Mouse (Mus musculus) myocyte (in vitro differentiated cells): ENCODE measurements around the gene Dnah9. TPM values are rescaled to one million over a fixed set of nuclear protein-coding genes. Genes with fewer than 3 reads are reported as not detected.

ENCODE experiments used
- H3K27me3 ChIP-seq: one replicate; pipeline ENCODE4 v1.6.1; 2011; ENCODE audit not compliant: control insufficient read depth, insufficient read depth, insufficient read length
- H3K36me3 ChIP-seq: one replicate; pipeline ENCODE4 v1.6.1; 2011; ENCODE audit not compliant: control insufficient read depth, insufficient read depth
- H3K4me2 ChIP-seq: one replicate; pipeline ENCODE4 v1.6.1; 2011; ENCODE audit warnings: low read depth, control low read depth
- H3K4me3 ChIP-seq: one replicate; pipeline ENCODE4 v1.5.1; 2011; ENCODE audit warnings: mild to moderate bottlenecking, control low read depth, moderate library complexity
- H3K79me2 ChIP-seq: one replicate; pipeline ENCODE4 v1.6.1; 2011; ENCODE audit not compliant: control insufficient read depth, insufficient read depth
- H3ac ChIP-seq: one replicate; pipeline ENCODE4 v1.6.1; 2011; ENCODE audit not compliant: control insufficient read depth, insufficient read length
- CEBPB ChIP-seq: IDR thresholded peaks from 2 replicates; pipeline ENCODE4 v1.6.1; 2011; ENCODE audit warnings: mild to moderate bottlenecking, moderate library complexity; ENCODE audit not compliant: poor library complexity, insufficient read depth, severe bottlenecking
- E2F4 ChIP-seq: IDR thresholded peaks from one replicate; pipeline ENCODE4 v1.6.1; 2011; ENCODE audit warnings: mild to moderate bottlenecking, control low read depth, moderate library complexity; ENCODE audit not compliant: insufficient read depth
- MAX ChIP-seq: IDR thresholded peaks from one replicate; pipeline ENCODE4 v1.6.1; 2011; ENCODE audit warnings: low read depth, mild to moderate bottlenecking, control low read depth
- MYOD1 ChIP-seq, 3 experiments: IDR thresholded peaks; one replicate each; pipeline ENCODE4 v1.6.1; 2011; ENCODE audit warnings: control low read depth in 2 of 3, low read depth in 2 of 3, mild to moderate bottlenecking in 2 of 3, moderate library complexity in 1 of 3; ENCODE audit not compliant: insufficient read length in 2 of 3, control insufficient read depth in 1 of 3
- MYOG ChIP-seq, 3 experiments: IDR thresholded peaks; one replicate each; pipeline ENCODE4 v1.6.1; 2011; ENCODE audit warnings: control low read depth in 2 of 3, low read depth in 2 of 3, mild to moderate bottlenecking in 2 of 3; ENCODE audit not compliant: insufficient read length in 2 of 3, control insufficient read depth in 1 of 3, insufficient read depth in 1 of 3
- POLR2A ChIP-seq: IDR thresholded peaks from one replicate; pipeline ENCODE4 v1.6.1; 2011; ENCODE audit warnings: low read depth, mild to moderate bottlenecking, control low read depth, moderate library complexity; ENCODE audit not compliant: insufficient read length
- POLR2AphosphoS2 ChIP-seq: IDR thresholded peaks from one replicate; pipeline ENCODE4 v1.6.1; 2011; ENCODE audit warnings: low read depth, control low read depth; ENCODE audit not compliant: insufficient read length
- REST ChIP-seq: IDR thresholded peaks from one replicate; pipeline ENCODE4 v1.6.1; 2011; ENCODE audit warnings: mild to moderate bottlenecking, control low read depth, moderate library complexity; ENCODE audit not compliant: insufficient read depth, insufficient read length
- SRF ChIP-seq: IDR thresholded peaks from one replicate; pipeline ENCODE4 v1.6.1; 2011; ENCODE audit warnings: low read depth; ENCODE audit not compliant: control insufficient read depth, insufficient read length
- TCF12 ChIP-seq: IDR thresholded peaks from one replicate; pipeline ENCODE4 v1.6.1; 2011; ENCODE audit warnings: mild to moderate bottlenecking, control low read depth; ENCODE audit not compliant: poor library complexity, insufficient read depth, severe bottlenecking
- TCF3 ChIP-seq: IDR thresholded peaks from one replicate; pipeline ENCODE4 v1.6.1; 2011; ENCODE audit warnings: low read depth, control low read depth; ENCODE audit not compliant: insufficient read length
- USF1 ChIP-seq: IDR thresholded peaks from one replicate; pipeline ENCODE4 v1.6.1; 2011; ENCODE audit warnings: low read depth, mild to moderate bottlenecking, control low read depth, moderate library complexity
- polyA plus RNA-seq: library from polyadenylated mRNA; unstranded; fragments of >200 nt; fragmentation: generic; extraction: Trizol; gene quantifications from one replicate; pipeline ENCODE4 v1.2.1, GENCODE M21; 2012; ENCODE audit warnings: missing spikeins

Dnah9 gene
- polyA plus RNA-seq, 1 experiment = not detected

DNA sequence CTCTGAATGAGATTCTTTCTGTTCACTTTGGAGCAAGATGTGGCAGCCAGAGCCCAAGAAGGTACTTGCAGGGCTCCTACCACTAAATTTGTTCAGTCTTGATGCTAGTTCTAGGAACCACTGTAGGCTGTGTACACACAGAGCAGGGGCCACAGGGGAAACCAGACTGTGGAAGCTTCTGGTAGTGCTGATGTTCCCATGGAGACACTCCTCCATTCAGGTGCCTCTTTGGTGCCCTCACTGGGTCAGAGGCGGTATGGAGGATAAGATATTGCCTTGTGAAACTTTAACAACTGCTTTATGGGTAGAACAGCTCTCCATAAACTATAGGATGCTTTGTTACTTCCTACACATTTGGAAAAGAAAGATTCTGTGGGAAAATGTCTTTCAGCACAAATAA is 316.3 kb downstream of the Dnah9 start:
- TF ChIP-seq REST (no peak), TCF12 (no peak), POLR2AphosphoS2 (no peak), POLR2A (no peak), SRF (no peak), CEBPB (no peak), MAX (no peak), TCF3 (no peak), E2F4 (no peak)
- Histone ChIP-seq H3K79me2 (no peaks in the 10 kb centered on the region), H3ac (no peak overlapping the region), H3K36me3 (no peaks in the 10 kb centered on the region), H3K27me3 (peaks cover 3% of the 10 kb centered on the region), H3K4me3 (no peak overlapping the region), H3K4me2 (no peak overlapping the region)

DNA sequence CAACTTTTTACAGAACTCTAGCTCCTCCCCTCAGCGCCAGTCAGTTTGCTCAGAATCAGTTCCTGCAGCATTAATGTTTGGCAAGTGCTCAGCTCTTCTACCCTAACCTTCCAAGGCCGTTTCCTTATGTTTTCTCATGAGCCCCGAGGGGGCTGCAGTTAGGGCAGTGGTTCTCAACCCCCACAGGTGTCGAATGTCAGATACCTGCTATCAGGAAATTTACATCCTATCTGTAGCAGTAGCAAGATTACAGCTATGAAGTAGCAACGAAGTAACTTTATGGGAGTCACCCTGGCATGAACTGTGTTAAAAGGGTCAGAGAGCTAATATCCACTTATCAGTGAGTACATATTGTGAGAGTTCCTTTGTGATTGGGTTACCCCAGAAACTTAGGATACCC is 321.9 kb downstream of the Dnah9 start:
- no peak overlapping the region for H3K4me3 ChIP-seq
- no peaks in the 10 kb centered on the region for H3K79me2 ChIP-seq
- no peaks in the 10 kb centered on the region for H3K27me3 ChIP-seq
- no peak overlapping the region for H3K4me2 ChIP-seq
- no peaks in the 10 kb centered on the region for H3K36me3 ChIP-seq
- H3ac ChIP-seq = no peak overlapping the region
- TF ChIP-seq MYOG (IDR thresholded peaks at IDR 0.05; ENCODE audit: control insufficient read depth in 1 of 3, insufficient read depth in 1 of 3, insufficient read length in 2 of 3, low read depth in 2 of 3) = no peak
- TF ChIP-seq POLR2A = no peak
- TF ChIP-seq MYOD1 (IDR thresholded peaks at IDR 0.05; ENCODE audit: control insufficient read depth in 1 of 3, insufficient read length in 2 of 3, low read depth in 2 of 3) = no peak
- TF ChIP-seq SRF = no peak
- TF ChIP-seq TCF12 = no peak
- TF ChIP-seq REST = no peak
- no peak for TF ChIP-seq TCF3
- TF ChIP-seq MAX = no peak
- no peak for TF ChIP-seq E2F4
- no peak for TF ChIP-seq CEBPB
- no peak for TF ChIP-seq USF1
- TF ChIP-seq POLR2AphosphoS2 = no peak

DNA sequence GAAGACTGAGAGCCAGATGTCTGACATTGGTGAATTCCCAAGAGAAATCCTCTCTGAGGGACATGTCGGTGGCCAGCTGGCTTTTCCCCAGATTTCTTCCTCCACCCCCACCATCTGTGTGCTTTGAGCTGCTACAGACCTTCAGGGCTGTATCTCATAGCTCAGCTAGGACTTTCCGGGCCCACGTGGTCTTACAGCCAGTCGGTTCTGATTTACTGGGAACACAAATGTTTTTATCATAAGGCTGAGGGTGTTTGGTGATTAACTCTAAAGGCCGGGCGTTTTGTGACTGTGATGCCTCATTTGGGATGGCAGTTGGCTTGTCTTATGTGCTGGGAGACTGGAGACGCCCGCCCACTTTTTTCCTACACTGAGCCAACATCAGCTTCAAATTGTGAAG is 329.4 kb downstream of the Dnah9 start:
- Histone ChIP-seq H3K4me3 (no peak overlapping the region), H3K79me2 (no peaks in the 10 kb centered on the region), H3ac (no peak overlapping the region), H3K4me2 (no peak overlapping the region), H3K27me3 (no peaks in the 10 kb centered on the region), H3K36me3 (no peaks in the 10 kb centered on the region)
- TF ChIP-seq USF1 = no peak
- no peak for TF ChIP-seq POLR2AphosphoS2
- TF ChIP-seq TCF3 = no peak
- no peak for TF ChIP-seq CEBPB
- no peak for TF ChIP-seq E2F4
- TF ChIP-seq POLR2A = no peak
- TF ChIP-seq TCF12 = no peak
- TF ChIP-seq MAX = no peak
- TF ChIP-seq MYOG (IDR thresholded peaks at IDR 0.05; ENCODE audit: control insufficient read depth in 1 of 3, insufficient read depth in 1 of 3, insufficient read length in 2 of 3, low read depth in 2 of 3) = no peak
- TF ChIP-seq REST = no peak
- no peak for TF ChIP-seq MYOD1 (IDR thresholded peaks at IDR 0.05; ENCODE audit: control insufficient read depth in 1 of 3, insufficient read length in 2 of 3, low read depth in 2 of 3)
- no peak for TF ChIP-seq SRF

DNA sequence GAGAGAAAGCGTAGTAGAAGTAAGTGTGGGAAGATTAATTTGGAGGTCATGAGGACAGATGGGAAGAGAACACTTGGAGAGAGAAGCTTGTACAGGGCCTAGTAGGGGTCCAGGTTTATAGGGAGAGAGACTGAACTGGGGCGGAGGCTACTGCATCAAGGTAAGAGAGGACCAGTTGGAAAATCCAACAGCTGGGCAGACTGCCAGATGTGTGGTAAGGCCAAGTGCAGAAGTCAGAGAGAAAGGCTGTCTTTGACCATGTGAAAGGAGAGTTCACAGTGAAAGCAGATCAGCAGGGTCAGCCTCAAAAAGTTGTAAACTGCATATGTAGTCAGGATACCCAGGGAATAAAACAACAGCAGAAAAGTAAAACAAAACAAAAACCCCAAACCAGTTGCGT is 343.8 kb downstream of the Dnah9 start:
- H3ac ChIP-seq = no peak overlapping the region
- H3K4me3 ChIP-seq = no peak overlapping the region
- H3K36me3 ChIP-seq = peaks cover 46% of the 10 kb centered on the region
- no peak for TF ChIP-seq POLR2A
- TF ChIP-seq CEBPB = no peak
- TF ChIP-seq E2F4 = no peak
- no peak for TF ChIP-seq TCF12
- TF ChIP-seq MYOD1 (IDR thresholded peaks at IDR 0.05; ENCODE audit: control insufficient read depth in 1 of 3, insufficient read length in 2 of 3, low read depth in 2 of 3) = no peak
- no peak for TF ChIP-seq TCF3
- no peak for TF ChIP-seq MYOG (IDR thresholded peaks at IDR 0.05; ENCODE audit: control insufficient read depth in 1 of 3, insufficient read depth in 1 of 3, insufficient read length in 2 of 3, low read depth in 2 of 3)
- no peak for TF ChIP-seq POLR2AphosphoS2
- TF ChIP-seq MAX = no peak
- no peak for TF ChIP-seq REST
- no peak for TF ChIP-seq USF1
- no peak for TF ChIP-seq SRF
- H3K4me2 ChIP-seq = no peak overlapping the region
- H3K79me2 ChIP-seq = no peaks in the 10 kb centered on the region
- no peaks in the 10 kb centered on the region for H3K27me3 ChIP-seq

DNA sequence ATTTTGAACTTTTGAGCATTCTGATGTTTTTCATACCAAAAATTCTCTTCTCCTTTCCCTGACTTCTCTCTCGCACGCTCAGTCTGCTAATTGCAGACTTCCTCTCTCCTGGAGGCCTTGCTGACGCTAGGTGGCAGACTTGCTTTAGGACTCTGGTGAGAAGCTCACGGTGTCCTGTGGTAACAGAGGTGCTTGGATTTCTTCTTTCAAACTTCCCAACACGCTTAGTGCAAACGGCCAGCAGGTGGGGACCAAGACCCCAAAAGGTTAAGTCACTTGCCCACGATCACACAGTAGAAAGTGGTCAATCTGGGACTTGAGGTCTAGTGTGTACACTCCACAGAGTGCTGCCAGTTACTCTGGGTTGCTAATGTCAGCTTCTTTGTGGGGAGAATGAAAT is 347.5 kb downstream of the Dnah9 start:
- no peak overlapping the region for H3ac ChIP-seq

More for the DNA sequence above, 347.5 kb downstream of the Dnah9 start:
- no peak for TF ChIP-seq CEBPB
- TF ChIP-seq MYOG (IDR thresholded peaks at IDR 0.05; ENCODE audit: control insufficient read depth in 1 of 3, insufficient read depth in 1 of 3, insufficient read length in 2 of 3, low read depth in 2 of 3) = no peak
- no peak for TF ChIP-seq POLR2A
- no peak for TF ChIP-seq MYOD1 (IDR thresholded peaks at IDR 0.05; ENCODE audit: control insufficient read depth in 1 of 3, insufficient read length in 2 of 3, low read depth in 2 of 3)
- TF ChIP-seq MAX = no peak
- TF ChIP-seq POLR2AphosphoS2 = no peak
- no peaks in the 10 kb centered on the region for H3K79me2 ChIP-seq
- H3K4me3 ChIP-seq = no peak overlapping the region
- H3K4me2 ChIP-seq = no peak overlapping the region
- peaks cover 36% of the 10 kb centered on the region for H3K36me3 ChIP-seq
- H3K27me3 ChIP-seq = no peaks in the 10 kb centered on the region
